Mouse (Mus musculus): ENCODE measurements around the gene Psors1c2.

The Psors1c2 gene

GRCm38 (mm10) chr17:35556186-35556765 is 23.3 kb downstream of the Psors1c2 start:
- intact Hi-C loops (cut with DNase I): no loop called here

DNA sequence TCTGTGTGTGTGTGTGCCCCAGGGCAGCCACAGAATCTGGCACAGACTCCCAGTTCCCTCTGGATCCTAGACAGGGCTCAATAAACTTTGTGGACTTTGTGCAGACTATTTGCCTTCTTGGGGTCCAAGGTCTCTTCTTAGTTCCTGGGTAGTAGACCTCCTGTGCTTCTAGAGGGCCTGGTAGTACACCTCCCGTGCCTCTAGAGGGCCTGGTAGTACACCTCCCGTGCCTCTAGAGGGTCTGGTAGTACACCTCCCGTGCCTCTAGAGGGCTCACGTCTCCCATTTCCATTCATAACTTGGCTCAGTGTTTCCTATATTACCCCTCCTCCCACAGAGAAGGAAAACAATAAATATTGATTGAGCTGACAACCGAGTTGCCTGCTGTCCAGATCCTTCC is 23.8 kb downstream of the Psors1c2 start:
- intact Hi-C loops (cut with DNase I): no loop called here

DNA sequence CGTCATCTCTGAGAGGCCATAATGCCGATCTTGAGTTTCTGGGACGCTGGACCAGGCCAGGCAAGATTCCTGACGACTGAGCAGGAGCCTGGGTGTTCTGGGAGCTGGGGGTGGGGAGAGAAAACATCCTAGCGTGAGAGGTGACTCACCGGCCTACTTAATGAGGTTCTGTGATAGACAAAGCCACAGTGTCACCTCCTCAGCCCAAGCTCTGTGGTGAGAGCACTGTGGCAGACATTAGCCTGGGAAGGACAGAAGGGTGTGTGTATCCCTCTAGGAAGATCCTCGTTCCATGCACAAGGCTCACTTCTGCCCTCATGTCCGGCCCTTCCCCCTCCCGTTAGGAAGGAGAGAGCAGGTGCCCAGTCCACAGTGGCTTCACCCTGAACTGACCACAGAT is 24.4 kb downstream of the Psors1c2 start:
- intact Hi-C loops (cut with DNase I): no loop called here

DNA sequence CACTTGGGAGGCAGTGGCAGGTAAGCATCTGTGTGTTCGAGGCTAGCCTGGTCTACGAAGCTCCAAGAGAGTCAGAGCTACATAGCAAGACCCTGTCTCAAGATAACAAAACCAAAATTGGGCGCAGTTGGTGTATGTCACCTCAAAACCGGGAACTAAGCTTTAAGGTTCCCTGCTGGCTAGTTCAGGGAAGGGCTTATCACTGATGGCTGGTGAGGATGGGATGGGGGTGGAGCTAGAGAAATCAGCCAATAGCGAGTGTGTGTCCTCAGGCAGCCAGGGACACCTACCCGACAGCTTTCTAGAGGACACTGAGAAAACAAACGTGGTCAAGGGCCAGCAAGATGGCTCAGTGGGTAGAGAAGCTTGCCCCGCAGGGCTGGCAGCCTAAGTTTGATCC is 25.2 kb downstream of the Psors1c2 start:
- intact Hi-C loops (cut with DNase I): no loop called here

- intact Hi-C loops (cut with DNase I): no loop called here
These were observed 34.1 kb downstream of the Psors1c2 start, which contains the start of gene 2300002M23Rik for GRCm38 (mm10) chr17:35567150-35567549. Gene 2300002M23Rik (plus strand): TSS chr17:35567450.

DNA sequence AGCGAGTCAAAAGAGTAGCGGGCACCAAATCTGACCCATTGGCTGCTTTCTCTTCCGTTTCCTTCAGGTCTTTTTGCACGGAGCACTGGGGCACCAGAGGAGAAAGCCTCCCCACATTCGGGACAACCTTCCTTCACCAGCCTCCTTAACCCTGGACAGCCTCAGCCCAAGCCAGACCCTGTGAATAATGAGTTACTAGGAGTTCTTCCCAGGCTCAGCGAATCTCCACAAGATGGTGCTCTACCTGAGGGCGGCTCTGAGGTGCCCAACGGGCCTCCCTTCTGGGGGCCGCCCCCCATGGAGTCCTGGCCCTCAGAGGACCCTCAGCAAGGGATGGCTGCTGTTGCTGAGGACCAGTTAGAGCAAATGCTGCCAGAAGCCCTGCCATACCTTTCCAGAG is 34.8 kb downstream of the Psors1c2 start:
- intact Hi-C loops (cut with DNase I): no loop called here

DNA sequence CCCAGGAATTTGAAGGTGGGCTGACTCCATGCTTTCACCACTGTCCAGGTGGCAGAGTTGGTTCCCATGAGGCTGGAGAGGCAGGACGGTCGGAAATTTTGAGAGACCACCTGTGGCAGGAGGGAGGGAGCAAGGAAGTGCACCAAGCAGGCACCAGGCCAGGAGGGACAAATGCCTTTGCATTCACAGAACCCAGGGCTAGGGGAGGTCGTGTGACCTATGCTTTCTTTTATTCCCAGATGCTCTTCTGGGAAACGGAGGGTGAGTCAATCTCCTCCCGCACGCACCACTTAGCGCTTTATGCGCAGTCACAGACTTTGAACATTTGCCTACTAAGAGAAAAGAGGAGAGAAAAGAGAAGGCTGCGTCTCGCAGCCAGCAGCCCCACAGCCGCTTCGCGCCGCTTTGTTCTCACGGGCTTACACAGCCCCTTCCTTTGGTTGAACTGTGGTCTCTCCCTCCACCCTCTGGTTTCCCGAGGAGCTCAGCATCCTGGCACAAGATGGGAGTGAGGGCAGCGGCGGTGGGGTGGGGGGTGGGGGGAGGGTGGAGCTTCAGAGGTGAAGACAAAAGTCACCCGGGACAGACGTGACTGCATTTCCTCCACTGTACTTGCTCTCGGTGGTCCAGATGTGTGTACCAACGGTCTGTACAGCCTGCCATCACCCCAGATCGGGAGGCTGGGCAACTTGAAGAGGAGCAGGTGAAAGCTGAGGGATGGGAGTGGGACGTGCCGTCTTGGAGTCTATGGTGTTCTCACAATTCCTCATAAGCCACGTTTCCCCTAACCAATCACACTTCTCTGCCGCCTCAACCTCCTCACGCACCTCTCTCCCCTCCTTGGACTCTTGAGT is 36.3 kb downstream of the Psors1c2 start:
- intact Hi-C loops (cut with DNase I): no loop called here

DNA sequence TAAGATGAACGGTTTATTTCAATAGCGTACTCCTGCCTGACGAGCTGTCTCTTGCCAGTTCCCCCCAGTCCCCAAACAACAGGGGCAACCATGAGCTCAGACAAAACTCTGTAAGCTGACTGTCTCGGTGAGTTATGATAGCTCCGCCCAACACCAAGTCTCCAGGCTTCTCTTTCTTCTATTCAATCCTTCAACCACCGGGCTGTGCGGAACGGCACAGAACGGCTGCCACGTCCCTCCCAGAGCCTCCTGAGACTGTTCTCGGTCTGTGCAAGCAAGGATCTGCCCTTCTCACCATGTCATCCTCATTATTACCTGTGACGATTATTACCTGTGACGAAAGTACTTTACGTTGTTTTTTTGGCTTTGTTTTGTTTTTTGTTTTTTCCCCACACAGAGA is 37.8 kb downstream of the Psors1c2 start:
- intact Hi-C loops (cut with DNase I): no loop called here

GRCm38 (mm10) chr17:35571477-35571876 is 38.5 kb downstream of the Psors1c2 start:
- intact Hi-C loops (cut with DNase I): no loop called here

DNA sequence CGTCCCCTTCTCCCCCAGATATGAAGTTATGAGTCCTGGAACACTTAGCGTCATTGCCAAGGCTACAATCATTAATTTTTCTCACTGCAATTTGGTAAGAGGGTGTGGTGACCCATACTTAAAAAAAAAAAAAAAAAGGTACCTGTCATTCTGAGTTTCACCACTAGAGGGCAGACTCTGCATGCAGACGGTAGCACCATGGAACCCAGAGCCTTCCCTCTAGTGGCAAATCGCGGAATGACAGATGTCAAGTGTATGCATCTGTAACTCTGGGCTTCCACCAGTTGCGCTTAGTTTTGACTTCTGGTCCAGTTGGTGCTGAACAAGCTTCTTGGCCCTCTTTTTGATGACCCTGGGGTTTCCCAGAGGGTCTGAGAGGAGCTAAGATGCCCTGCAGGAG is 45.2 kb downstream of the Psors1c2 start:
- intact Hi-C loops (cut with DNase I): no loop called here

GRCm38 (mm10) chr17:35582900-35583299 is 49.9 kb downstream of the Psors1c2 start:
- intact Hi-C loops (cut with DNase I): no loop called here
